ENCODE assay signal across 8 mouse cellular contexts in the genomic region with DNA sequence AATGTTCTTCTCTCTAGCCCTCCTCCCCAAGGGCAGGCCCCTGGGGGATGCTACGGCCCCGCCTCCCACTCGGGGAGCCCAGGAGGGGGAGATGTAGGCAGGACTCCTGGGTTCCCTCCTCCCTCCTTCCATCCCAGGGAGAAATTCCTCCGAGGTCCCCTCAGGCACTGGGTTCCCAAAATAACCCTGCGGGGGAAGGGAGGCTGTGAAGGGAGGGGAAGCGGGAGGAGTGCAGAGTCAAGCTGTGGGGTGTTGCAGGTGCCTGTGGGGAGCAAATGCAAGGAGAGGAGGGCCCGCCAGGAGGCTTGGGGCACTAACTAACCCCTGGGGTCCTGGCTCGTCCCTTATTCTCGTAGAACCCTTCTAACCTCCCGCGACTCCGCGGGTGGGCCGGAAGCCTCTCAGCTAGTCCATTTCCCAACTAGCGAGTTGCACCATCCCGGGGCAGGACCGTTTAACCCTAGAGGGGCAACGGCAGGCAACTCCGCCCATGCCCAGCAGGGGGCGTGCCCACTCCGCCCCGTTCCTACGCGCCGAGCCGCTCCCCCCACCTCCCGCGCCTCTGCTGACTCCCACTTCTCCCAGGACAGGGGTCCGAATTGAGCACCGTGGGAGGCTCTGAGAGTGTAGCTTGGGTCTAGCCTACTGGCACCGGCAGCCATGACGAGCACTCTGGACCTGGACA. TPM values are rescaled to one million over a fixed set of nuclear protein-coding genes. Genes with fewer than 3 reads are reported as not detected.
DNase-seq lines count a peak whose midpoint lies in the region; ATAC-seq lines count a peak whose summit lies in the region.

No protein-coding gene starts in this region.

- H3K27me3 ChIP-seq in forebrain, embryonic 12.5 days, result peaks cover 64% of the 10 kb centered on the region
- H3K27me3 ChIP-seq in heart, embryonic 16.5 days (ENCODE audit: control insufficient read depth, insufficient read depth, low read length), result no peaks in the 10 kb centered on the region

- H3K79me2 ChIP-seq in macrophage (ENCODE audit: inconsistent target), result no peaks in the 10 kb centered on the region

- peaks cover 2% of the 10 kb centered on the region; the same call in 1 of the 2 replicates for H3K4me1 ChIP-seq in brown adipose tissue, adult 24 weeks (ENCODE audit: control insufficient read depth, insufficient read depth, insufficient read length, low read length)
- peaks cover 49% of the 10 kb centered on the region for H3K4me1 ChIP-seq in forebrain, embryonic 12.5 days
- H3K4me1 ChIP-seq in heart, embryonic 16.5 days (ENCODE audit: control insufficient read depth, insufficient read depth, low read length), result peaks cover 27% of the 10 kb centered on the region

- DNase-seq in MN1 (ENCODE audit: low spot score), result peak; percentile 58
- DNase-seq in kidney, postnatal 14 days, result peak; percentile 90
- peak; percentile 74 for DNase-seq in retina, postnatal 1 day
- peak; percentile 78 for DNase-seq in urinary bladder, postnatal 25 days (ENCODE audit: low spot score)

- under 1% methylated on average over 32 of the region's 32 CpGs for WGBS in forebrain, embryonic 12.5 days
- WGBS in heart, embryonic 16.5 days, result under 1% methylated on average over 32 of the region's 32 CpGs
- under 1% methylated on average over 32 of the region's 32 CpGs for WGBS in macrophage (ENCODE audit: missing documents)

- H3K9me3 ChIP-seq in forebrain, embryonic 12.5 days, result no peaks in the 10 kb centered on the region
- H3K9me3 ChIP-seq in heart, embryonic 16.5 days (replicated peaks; ENCODE audit: control insufficient read depth, low read length), result no peaks in the 10 kb centered on the region

- H3K4me3 ChIP-seq in brown adipose tissue, adult 24 weeks (ENCODE audit: insufficient read depth, low read depth, low read length), result peak overlapping the region; percentile 78
- H3K4me3 ChIP-seq in forebrain, embryonic 12.5 days (replicated peaks), result peak overlapping the region; percentile 29
- H3K4me3 ChIP-seq in heart, embryonic 16.5 days (ENCODE audit: low read length), result peak overlapping the region; percentile 59
- peak overlapping the region; percentile 22; the same call in 1 of the 2 replicates for H3K4me3 ChIP-seq in macrophage (ENCODE audit: inconsistent target)

- H3K4me2 ChIP-seq in forebrain, embryonic 12.5 days, result peak overlapping the region; percentile 56
- H3K4me2 ChIP-seq in heart, embryonic 16.5 days (ENCODE audit: low read depth, low read length), result peak overlapping the region; percentile 74

- no peaks in the 10 kb centered on the region for H3K36me3 ChIP-seq in forebrain, embryonic 12.5 days (replicated peaks)
- peaks cover 2% of the 10 kb centered on the region; the same call in 1 of the 2 replicates for H3K36me3 ChIP-seq in heart, embryonic 16.5 days (ENCODE audit: control insufficient read depth, insufficient read depth)
- H3K36me3 ChIP-seq in macrophage (ENCODE audit: inconsistent target), result no peaks in the 10 kb centered on the region

- H3K27ac ChIP-seq in brown adipose tissue, adult 24 weeks (replicated peaks; ENCODE audit: low read depth, low read length), result peak overlapping the region; percentile 80
- H3K27ac ChIP-seq in forebrain, embryonic 12.5 days, result no peak overlapping the region
- H3K27ac ChIP-seq in heart, embryonic 16.5 days (ENCODE audit: low read length), result peak overlapping the region; percentile 61; the same call in 1 of the 2 replicates
- no peak overlapping the region for H3K27ac ChIP-seq in macrophage

- 0 out of 2 replicates have a peak, but pooled peaks have one; percentile 18 for ATAC-seq in forebrain, embryonic 12.5 days (ENCODE audit: low FRiP score)
- ATAC-seq in heart, embryonic 16.5 days (replicated peaks; ENCODE audit: extremely low read depth, insufficient read depth, low FRiP score), result peak; percentile 29

- H3K9ac ChIP-seq in forebrain, embryonic 12.5 days, result peak overlapping the region; percentile 39
- peak overlapping the region; percentile 61 for H3K9ac ChIP-seq in heart, embryonic 16.5 days (ENCODE audit: low read length)

RNA-seq across cellular contexts. Expression of gene Rasgrp2, which starts 2.1 kb away (rescaled TPM):
- polyA plus RNA-seq in brown adipose tissue, adult 24 weeks (2012; ENCODE audit: insufficient read depth, insufficient read length, missing spikeins), result 38.9 and 50.2 TPM in 2 replicates
- 13.1 and 15.1 TPM in 2 replicates for polyA plus RNA-seq in forebrain, embryonic 12.5 days (2016; fragmentation: Nextera tagmentation; extraction: Ambion mirVana)
- polyA plus RNA-seq in heart, embryonic 16.5 days (2015; fragmentation: Nextera tagmentation; extraction: Ambion mirVana), result 68.8 and 69.8 TPM in 2 replicates
- 10 to 100 TPM in 10 of 26 experiments, 1 to 10 TPM in 14, under 1 TPM in 2; 0.13 to 34.8 (median 7.4) TPM for total RNA-seq in macrophage (2018; cell fraction: chromatin; rRNA removed)
- 10 to 100 TPM in 1 of 26 experiments, 1 to 10 TPM in 25; 2.5 to 12.8 (median 5.7) TPM for total RNA-seq in macrophage (2018; cell fraction: cytosol; rRNA removed)
- total RNA-seq in macrophage (2018; cell fraction: nucleus; rRNA removed), result 10 to 100 TPM in 4 of 26 experiments, 1 to 10 TPM in 21, under 1 TPM in 1; 0.96 to 16.4 (median 5.6) TPM
- polyA plus RNA-seq in macrophage (2018), result 5.2 to 12.2 TPM (median 11.4 TPM) in 3 replicates

RNA-seq across cellular contexts. Expression of gene Pygm, which starts 17.1 kb away (rescaled TPM):
- 28.7 and 48.3 TPM in 2 replicates for polyA plus RNA-seq in brown adipose tissue, adult 24 weeks (2012; ENCODE audit: insufficient read depth, insufficient read length, missing spikeins)
- 0.78 and 1.5 TPM in 2 replicates for polyA plus RNA-seq in forebrain, embryonic 12.5 days (2016; fragmentation: Nextera tagmentation; extraction: Ambion mirVana)
- polyA plus RNA-seq in heart, embryonic 16.5 days (2015; fragmentation: Nextera tagmentation; extraction: Ambion mirVana), result 362 and 381 TPM in 2 replicates
- 10 to 100 TPM in 23 of 26 experiments, 1 to 10 TPM in 3; 4.1 to 60.1 (median 22.4) TPM for total RNA-seq in macrophage (2018; cell fraction: chromatin; rRNA removed)
- total RNA-seq in macrophage (2018; cell fraction: cytosol; rRNA removed), result 1 to 10 TPM in 3 of 26 experiments, under 1 TPM in 23; 0.06 to 1.9 (median 0.37) TPM
- 10 to 100 TPM in 15 of 26 experiments, 1 to 10 TPM in 11; 1.5 to 26.8 (median 11.0) TPM for total RNA-seq in macrophage (2018; cell fraction: nucleus; rRNA removed)
- polyA plus RNA-seq in macrophage (2018), result 0.21 to 0.59 TPM (median 0.39 TPM) in 3 replicates

RNA-seq across cellular contexts. Expression of gene Nrxn2, which starts 17.3 kb away (rescaled TPM):
- 1.1 and 2.3 TPM in 2 replicates for polyA plus RNA-seq in brown adipose tissue, adult 24 weeks (2012; ENCODE audit: insufficient read depth, insufficient read length, missing spikeins)
- polyA plus RNA-seq in forebrain, embryonic 12.5 days (2016; fragmentation: Nextera tagmentation; extraction: Ambion mirVana), result 17.1 and 17.6 TPM in 2 replicates
- 0.37 and 0.77 TPM in 2 replicates for polyA plus RNA-seq in heart, embryonic 16.5 days (2015; fragmentation: Nextera tagmentation; extraction: Ambion mirVana)
- total RNA-seq in macrophage (2018; cell fraction: chromatin; rRNA removed), result under 1 TPM in 5 of 26 experiments, not detected in 21; 0.18 to 0.75 (median 0.64) TPM
- total RNA-seq in macrophage (2018; cell fraction: cytosol; rRNA removed), result under 1 TPM in 24 of 26 experiments, not detected in 2; 0.03 to 0.55 (median 0.13) TPM
- 1 to 10 TPM in 3 of 26 experiments, under 1 TPM in 6, not detected in 17; 0.12 to 1.7 (median 0.96) TPM for total RNA-seq in macrophage (2018; cell fraction: nucleus; rRNA removed)
- polyA plus RNA-seq in macrophage (2018), result not detected in 3 replicates

RNA-seq across cellular contexts. Expression of gene Sf1, which starts 37.8 kb away (rescaled TPM):
- 47.9 and 56.8 TPM in 2 replicates for polyA plus RNA-seq in brown adipose tissue, adult 24 weeks (2012; ENCODE audit: insufficient read depth, insufficient read length, missing spikeins)
- 204 and 221 TPM in 2 replicates for polyA plus RNA-seq in forebrain, embryonic 12.5 days (2016; fragmentation: Nextera tagmentation; extraction: Ambion mirVana)
- polyA plus RNA-seq in heart, embryonic 16.5 days (2015; fragmentation: Nextera tagmentation; extraction: Ambion mirVana), result 80.2 and 86.7 TPM in 2 replicates
- 100 to 1,000 TPM; 332 to 732 (median 556) TPM for total RNA-seq in macrophage (2018; cell fraction: chromatin; rRNA removed)
- total RNA-seq in macrophage (2018; cell fraction: cytosol; rRNA removed), result 100 to 1,000 TPM in 16 of 26 experiments, 10 to 100 TPM in 10; 75.0 to 160 (median 109) TPM
- total RNA-seq in macrophage (2018; cell fraction: nucleus; rRNA removed), result 100 to 1,000 TPM; 189 to 372 (median 269) TPM
- polyA plus RNA-seq in macrophage (2018), result 95.2 to 156 TPM (median 120 TPM) in 3 replicates

Comparison
In these comparisons a context has a peak if more than half of its experiments do, and no peak if none do; other contexts are left out.
1. H3K27ac ChIP-seq: peak in brown adipose tissue, adult 24 weeks (single experiment) and heart, embryonic 16.5 days (single experiment); none in forebrain, embryonic 12.5 days (single experiment) and macrophage (single experiment).
2. H3K4me3 ChIP-seq: peak in every context shown above with its lines; median percentile 78 in brown adipose tissue, adult 24 weeks; 59 in heart, embryonic 16.5 days; 29 in forebrain, embryonic 12.5 days; 22 in macrophage.
3. Peak in every context shown above with its lines, with median percentiles within 50 percentile points of each other: DNase-seq.